Mouse (Mus musculus): ENCODE results near the gene Slc36a2. TPM values are rescaled to one million over a fixed set of nuclear protein-coding genes. Genes with fewer than 3 reads are reported as not detected.
A peak's percentile ranks its signal among the peaks of the same experiment; 100 is the strongest.

Gene Slc36a2
- total and polyA plus RNA-seq, 3 experiments = not detected

DNA sequence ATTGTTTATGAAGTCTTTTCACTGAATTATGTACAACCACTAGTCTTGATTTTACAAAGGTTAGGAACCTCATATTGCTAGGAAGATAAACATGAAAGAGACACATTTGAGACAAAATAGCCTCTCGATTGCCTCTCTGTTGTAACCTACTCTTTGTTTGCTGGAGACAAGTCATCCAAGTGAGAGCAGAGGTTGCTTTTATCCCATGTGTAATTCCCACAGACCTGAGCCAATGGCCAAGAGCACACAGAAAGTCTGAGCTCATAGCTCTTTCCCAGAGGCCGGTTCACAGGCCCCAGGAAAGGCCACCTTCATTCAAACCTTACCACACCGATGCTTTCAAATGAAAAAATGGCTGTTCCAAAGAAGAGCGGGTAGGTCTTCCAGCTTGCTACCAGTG is 16.4 kb downstream of the Slc36a2 start:
- DNase-seq (ENCODE audit: low read depth, low spot score) = no peak
- Histone ChIP-seq H3K27ac (ENCODE audit: control insufficient read depth, low read depth, low read length) (no peak overlapping the region), H3K36me3 (ENCODE audit: control insufficient read depth in 1 of 2, insufficient read depth in 2 of 2, low read length in 2 of 2) (no peaks in the 10 kb centered on the region), H3K4me3 (ENCODE audit: control insufficient read depth in 1 of 2, insufficient read depth in 1 of 2, low read depth in 2 of 2, low read length in 2 of 2) (no peak overlapping the region), H3K9ac (ENCODE audit: control insufficient read depth, low read depth, low read length, poor library complexity, severe bottlenecking) (no peak overlapping the region), H3K4me1 (ENCODE audit: control insufficient read depth in 1 of 2, insufficient read depth in 2 of 2, low read length in 2 of 2) (no peaks in the 10 kb centered on the region), H3K9me3 (replicated peaks; ENCODE audit: insufficient read depth, low read length) (no peaks in the 10 kb centered on the region), H3K79me2 (ENCODE audit: control insufficient read depth, insufficient read depth, low read length, poor library complexity) (no peaks in the 10 kb centered on the region), H3K27me3 (ENCODE audit: control insufficient read depth in 1 of 2, insufficient read depth in 2 of 2, low read length in 2 of 2) (peaks cover 12 to 19% of the 10 kb centered on the region in 2 experiments)
- TF ChIP-seq SMC3 (IDR thresholded peaks at IDR 0.05; ENCODE audit: low read depth, low read length) (no peak), ZNF384 (IDR thresholded peaks at IDR 0.05; ENCODE audit: low read depth, low read length) (no peak), NELFE (IDR thresholded peaks at IDR 0.05; ENCODE audit: low read depth, low read length) (no peak)

DNA sequence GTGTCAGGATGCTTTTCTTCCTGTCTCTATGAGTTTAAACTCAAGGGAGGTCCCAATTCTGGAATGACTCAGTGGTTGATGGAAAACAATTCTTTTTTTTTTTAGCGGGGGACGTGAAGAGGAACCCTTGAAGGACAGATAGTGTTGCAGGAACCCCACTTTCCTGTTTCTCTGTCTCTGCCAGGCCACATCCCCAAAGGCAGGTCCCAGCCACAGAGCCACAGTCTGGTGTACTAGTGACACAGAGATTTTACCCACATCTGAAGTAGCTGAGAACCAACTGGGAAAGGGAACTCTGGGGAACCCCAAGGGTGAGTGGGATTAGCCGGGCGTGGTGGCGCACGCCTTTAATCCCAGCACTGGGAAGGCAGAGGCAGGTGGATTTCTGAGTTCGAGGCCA is 19.1 kb downstream of the Slc36a2 start:
- Histone ChIP-seq H3K27ac (ENCODE audit: control insufficient read depth, low read depth, low read length) (no peak overlapping the region), H3K79me2 (ENCODE audit: control insufficient read depth, insufficient read depth, low read length, poor library complexity) (no peaks in the 10 kb centered on the region), H3K4me1 (ENCODE audit: control insufficient read depth in 1 of 2, insufficient read depth in 2 of 2, low read length in 2 of 2) (0 out of 4 replicates have a peak, but pooled peaks cover 0 to 3% of the 10 kb centered on the region in 2 experiments), H3K9ac (ENCODE audit: control insufficient read depth, low read depth, low read length, poor library complexity, severe bottlenecking) (no peak overlapping the region), H3K27me3 (ENCODE audit: control insufficient read depth in 1 of 2, insufficient read depth in 2 of 2, low read length in 2 of 2) (peaks cover 9 to 11% of the 10 kb centered on the region in 2 experiments), H3K36me3 (ENCODE audit: control insufficient read depth in 1 of 2, insufficient read depth in 2 of 2, low read length in 2 of 2) (no peaks in the 10 kb centered on the region), H3K4me3 (ENCODE audit: control insufficient read depth in 1 of 2, insufficient read depth in 1 of 2, low read depth in 2 of 2, low read length in 2 of 2) (no peak overlapping the region), H3K9me3 (replicated peaks; ENCODE audit: insufficient read depth, low read length) (no peaks in the 10 kb centered on the region)
- TF ChIP-seq RCOR1 (IDR thresholded peaks at IDR 0.05; ENCODE audit: low read depth, low read length) (no peak), USF2 (IDR thresholded peaks at IDR 0.05; ENCODE audit: borderline replicate concordance in 1 of 2, insufficient read depth in 1 of 2, low read depth in 1 of 2, low read length in 2 of 2) (no peak), MAZ (IDR thresholded peaks at IDR 0.05; ENCODE audit: low read depth, low read length) (no peak), UBTF (IDR thresholded peaks at IDR 0.05; ENCODE audit: borderline replicate concordance, insufficient read depth, low read depth, low read length) (no peak), SMC3 (IDR thresholded peaks at IDR 0.05; ENCODE audit: low read depth, low read length) (no peak), TCF12 (IDR thresholded peaks at IDR 0.05; ENCODE audit: low read depth, low read length) (no peak), POLR2AphosphoS2 (IDR thresholded peaks at IDR 0.05; ENCODE audit: low read length) (no peak), EP300 (IDR thresholded peaks at IDR 0.05; ENCODE audit: low read depth in 1 of 2, low read length in 2 of 2) (no peak), ETS1 (IDR thresholded peaks at IDR 0.05; ENCODE audit: low read depth, low read length) (no peak), MAX (IDR thresholded peaks at IDR 0.05; ENCODE audit: low read length) (no peak)
- no peak for DNase-seq (ENCODE audit: low read depth, low spot score)

- Histone ChIP-seq H3K9me3 (replicated peaks; ENCODE audit: insufficient read depth, low read length) (no peaks in the 10 kb centered on the region), H3K79me2 (ENCODE audit: control insufficient read depth, insufficient read depth, low read length, poor library complexity) (no peaks in the 10 kb centered on the region), H3K4me3 (ENCODE audit: control insufficient read depth in 1 of 2, insufficient read depth in 1 of 2, low read depth in 2 of 2, low read length in 2 of 2) (no peak overlapping the region), H3K27ac (ENCODE audit: control insufficient read depth, low read depth, low read length) (no peak overlapping the region), H3K27me3 (ENCODE audit: control insufficient read depth in 1 of 2, insufficient read depth in 2 of 2, low read length in 2 of 2) (peaks cover 9% of the 10 kb centered on the region in 2 experiments; a peak in 3 of 4 replicates), H3K4me1 (ENCODE audit: control insufficient read depth in 1 of 2, insufficient read depth in 2 of 2, low read length in 2 of 2) (0 out of 4 replicates have a peak, but pooled peaks cover 0 to 3% of the 10 kb centered on the region in 2 experiments), H3K36me3 (ENCODE audit: control insufficient read depth in 1 of 2, insufficient read depth in 2 of 2, low read length in 2 of 2) (no peaks in the 10 kb centered on the region), H3K9ac (ENCODE audit: control insufficient read depth, low read depth, low read length, poor library complexity, severe bottlenecking) (no peak overlapping the region)
- DNase-seq (ENCODE audit: low read depth, low spot score) = peak; percentile 88
- no peak for TF ChIP-seq TCF12 (IDR thresholded peaks at IDR 0.05; ENCODE audit: low read depth, low read length)
- peak; percentile 25; the same call in 1 of the 2 replicates for TF ChIP-seq GATA1 (IDR thresholded peaks at IDR 0.05; ENCODE audit: low read depth, low read length)
- peak; percentile 59 for TF ChIP-seq RAD21 (IDR thresholded peaks at IDR 0.05; ENCODE audit: low read depth, low read length)
- no peak for TF ChIP-seq MYB (IDR thresholded peaks at IDR 0.05; ENCODE audit: low read depth, low read length)
- no peak for TF ChIP-seq MXI1 (IDR thresholded peaks at IDR 0.05; ENCODE audit: low read depth, low read length)
- TF ChIP-seq EP300 (IDR thresholded peaks at IDR 0.05; ENCODE audit: low read depth in 1 of 2, low read length in 2 of 2) = no peak
- no peak for TF ChIP-seq ZMIZ1 (IDR thresholded peaks at IDR 0.05; ENCODE audit: low read depth, low read length)
- no peak for TF ChIP-seq TBP (IDR thresholded peaks at IDR 0.05; ENCODE audit: low read depth, low read length)
- TF ChIP-seq GABPA (IDR thresholded peaks at IDR 0.05; ENCODE audit: low read depth, low read length) = no peak
- no peak for TF ChIP-seq E2F4 (IDR thresholded peaks at IDR 0.05; ENCODE audit: borderline replicate concordance, low read depth, low read length)
- TF ChIP-seq KAT2A (conservative IDR thresholded peaks at IDR 0.05; ENCODE audit: low read depth, low read length) = no peak
- no peak for TF ChIP-seq MYC (IDR thresholded peaks at IDR 0.05; ENCODE audit: low read depth, low read length)
- peak; percentile 78 for TF ChIP-seq SMC3 (IDR thresholded peaks at IDR 0.05; ENCODE audit: low read depth, low read length)
- peak; percentile 32; the same call in 1 of the 2 replicates for TF ChIP-seq ZC3H11A (IDR thresholded peaks at IDR 0.05; ENCODE audit: low read depth, low read length)
- no peak for TF ChIP-seq TAL1 (IDR thresholded peaks at IDR 0.05; ENCODE audit: low read length)
- TF ChIP-seq CTCF (IDR thresholded peaks at IDR 0.05 in 2 of 3, conservative IDR thresholded peaks at IDR 0.05 in 1 of 3; ENCODE audit: control insufficient read depth in 1 of 3, insufficient read depth in 1 of 3, low read depth in 2 of 3, low read length in 3 of 3, poor library complexity in 1 of 3, severe bottlenecking in 1 of 3) = peak; percentile 84 to 97 (median 89)
- TF ChIP-seq POLR2AphosphoS2 (IDR thresholded peaks at IDR 0.05; ENCODE audit: low read length) = no peak
Measured at GRCm38 (mm10) chr11:55164723-55165122, 20.2 kb downstream of the Slc36a2 start.

All from MEL (cell line).